Mouse (Mus musculus) neutrophil, adult 59 days (primary cell): Measurements from ENCODE around the gene Trmt1. TPM values are rescaled to one million over a fixed set of nuclear protein-coding genes. Genes with fewer than 3 reads are reported as not detected.

Experiments
- total RNA-seq, 2 experiments: library from RNA; stranded (reverse); gene quantifications; 1 replicate in 1 of 2; 2 replicates in 1 of 2; pipeline ENCODE4 v1.2.4; 2023

The Trmt1 gene
- 10 to 100 TPM; 25.4 to 35.6 TPM for total RNA-seq

GRCm38 (mm10) chr8:84686191-84687002 is at the start of gene Trmt1:
Gene Trmt1 (plus strand): TSS chr8:84686307.

GRCm38 (mm10) chr8:84662581-84663065 is 23.5 kb upstream of the Trmt1 start, which contains the start of gene Ier2:
Gene Ier2 (minus strand): TSS chr8:84662852.

GRCm38 (mm10) chr8:84687705-84688100 is 1.6 kb downstream of the Trmt1 start, which contains the start of gene Nacc1:
Gene Nacc1 (minus strand): TSS chr8:84687862.

GRCm38 (mm10) chr8:84700941-84701911 is 15.1 kb downstream of the Trmt1 start, which contains the start of gene Lyl1:
Gene Lyl1 (plus strand): TSS chr8:84701457.

GRCm38 (mm10) chr8:84722850-84723570 is 36.9 kb downstream of the Trmt1 start, which contains the start of gene G430095P16Rik:
Gene G430095P16Rik (plus strand): TSS chr8:84723007.

Other genes starting within 250 kb of the Trmt1 start
- 100 to 1,000 TPM; 716 to 822 TPM for gene Ier2, start 23.5 kb upstream of the Trmt1 start, total RNA-seq
- gene Nacc1, start 1.6 kb downstream of the Trmt1 start, total RNA-seq: 10 to 100 TPM; 34.0 to 39.2 TPM
- gene Lyl1, start 15.2 kb downstream of the Trmt1 start, total RNA-seq: 100 to 1,000 TPM; 102 to 117 TPM
- 10 to 100 TPM in 1 of 2 experiments, 1 to 10 TPM in 1; 7.7 to 11.2 TPM for gene G430095P16Rik, start 36.7 kb downstream of the Trmt1 start, total RNA-seq
- 10 to 100 TPM; 19.5 to 24.7 TPM for gene Nfix, start 114.0 kb downstream of the Trmt1 start, total RNA-seq
- gene Dand5, start 136.5 kb downstream of the Trmt1 start, total RNA-seq: 1 to 10 TPM in 1 of 2 experiments, under 1 TPM in 1; 0.95 to 1.0 TPM
- 1 to 10 TPM; 6.1 to 6.9 TPM for gene Gadd45gip1, start 145.2 kb downstream of the Trmt1 start, total RNA-seq
- gene Rad23a, start 154.4 kb downstream of the Trmt1 start, total RNA-seq: 10 to 100 TPM; 38.7 to 39.0 TPM
- gene Calr, start 160.6 kb downstream of the Trmt1 start, total RNA-seq: 100 to 1,000 TPM; 286 to 287 TPM
- 10 to 100 TPM; 29.4 to 29.6 TPM for gene Farsa, start 170.7 kb downstream of the Trmt1 start, total RNA-seq
- 10 to 100 TPM; 13.6 to 16.0 TPM for gene Syce2, start 185.8 kb downstream of the Trmt1 start, total RNA-seq
- gene Gcdh, start 207.6 kb downstream of the Trmt1 start, total RNA-seq: 1 to 10 TPM; 5.6 TPM
- 10 to 100 TPM in 1 of 2 experiments, 1 to 10 TPM in 1; 6.4 to 17.8 TPM for gene Klf1, start 215.6 kb downstream of the Trmt1 start, total RNA-seq
- gene Dnase2a, start 222.3 kb downstream of the Trmt1 start, total RNA-seq: 10 to 100 TPM; 19.0 to 25.7 TPM